Mouse (Mus musculus) left cerebral cortex, adult 9 months (tissue): ENCODE results near the gene Hebp2.
A peak's percentile ranks its signal among the peaks of the same experiment; 100 is the strongest.
"Not testable (repeated sequence)": the region's sequence is repeated elsewhere in the genome, so short reads cannot be mapped to it uniquely, and the experiment has no call there.

Source experiments
- DNase-seq, 2 experiments: peaks; one replicate each; pipeline ENCODE4 v3.0.0; 2022; ENCODE audit warnings: low spot score in 2 of 2

Hebp2 gene

GRCm38 (mm10) chr10:18545813-18546235, at the start of gene Hebp2:
Gene Hebp2, minus strand, starts transcription at chr10:18546076.
- peak in 1 of 2 experiments; percentile 63 for DNase-seq

GRCm38 (mm10) chr10:18589455-18589854, 43.6 kb upstream of the Hebp2 start:
- DNase-seq: no peak

- no peak for DNase-seq
These were observed 38.3 kb upstream of the Hebp2 start for GRCm38 (mm10) chr10:18584188-18584587.

GRCm38 (mm10) chr10:18572581-18572980, 26.7 kb upstream of the Hebp2 start:
- no peak for DNase-seq

- peak in 1 of 2 experiments; percentile 70 for DNase-seq
These were observed 17.1 kb upstream of the Hebp2 start for GRCm38 (mm10) chr10:18562940-18563339.

GRCm38 (mm10) chr10:18561445-18561844, 15.6 kb upstream of the Hebp2 start:
- no peak for DNase-seq

GRCm38 (mm10) chr10:18559076-18559475, 13.2 kb upstream of the Hebp2 start:
- DNase-seq: not testable (repeated sequence)

- no peak for DNase-seq
These were observed 3.7 kb upstream of the Hebp2 start for GRCm38 (mm10) chr10:18549321-18550216.

GRCm38 (mm10) chr10:18547381-18547780, 1.5 kb upstream of the Hebp2 start:
- DNase-seq: no peak

GRCm38 (mm10) chr10:18545309-18545708, 567 bp downstream of the Hebp2 start:
- DNase-seq: no peak

- no peak for DNase-seq
These were observed 9.0 kb downstream of the Hebp2 start for GRCm38 (mm10) chr10:18536889-18537288.

GRCm38 (mm10) chr10:18532293-18532692, 13.6 kb downstream of the Hebp2 start:
- no peak for DNase-seq

- no peak for DNase-seq
These were observed 15.7 kb downstream of the Hebp2 start for GRCm38 (mm10) chr10:18530161-18530560.

- DNase-seq: no peak
These were observed 16.7 kb downstream of the Hebp2 start for GRCm38 (mm10) chr10:18529177-18529576.

- peak in 1 of 2 experiments; percentile 66 for DNase-seq
These were observed 17.4 kb downstream of the Hebp2 start for GRCm38 (mm10) chr10:18528475-18528874.

- DNase-seq: no peak
These were observed 18.1 kb downstream of the Hebp2 start for GRCm38 (mm10) chr10:18527766-18528165.

- no peak for DNase-seq
These were observed 18.8 kb downstream of the Hebp2 start for GRCm38 (mm10) chr10:18526851-18527675.

- DNase-seq: peak in 1 of 2 experiments; percentile 62
These were observed 19.6 kb downstream of the Hebp2 start for GRCm38 (mm10) chr10:18526184-18526850.

- no peak for DNase-seq
These were observed 20.1 kb downstream of the Hebp2 start for GRCm38 (mm10) chr10:18525726-18526125.

GRCm38 (mm10) chr10:18525311-18525710, 20.6 kb downstream of the Hebp2 start:
- DNase-seq: no peak

GRCm38 (mm10) chr10:18522556-18522955, 23.3 kb downstream of the Hebp2 start:
- DNase-seq: no peak

GRCm38 (mm10) chr10:18511496-18511895, 34.4 kb downstream of the Hebp2 start:
- DNase-seq: no peak
